Mouse (Mus musculus) c-Kit-negative CD71-positive TER-119-positive erythroid progenitor cells, embryonic 14.5 days (primary cell): ENCODE data around the gene Gp9.

Experiments used
- DNase-seq: peaks from one replicate; pipeline ENCODE4 v3.0.0-alpha.2; 2013; ENCODE audit warnings: low read depth, low spot score

The Gp9 gene

GRCm38 (mm10) chr6:87777842-87778241 is at the start of gene Gp9:
Gene Gp9 (plus strand): TSS chr6:87778072.
- DNase-seq: no peak

GRCm38 (mm10) chr6:87728102-87728501 is 49.8 kb upstream of the Gp9 start:
- DNase-seq: no peak

GRCm38 (mm10) chr6:87730141-87730540 is 47.7 kb upstream of the Gp9 start:
- no peak for DNase-seq

- no peak for DNase-seq
Measured at GRCm38 (mm10) chr6:87730591-87731462, 47.0 kb upstream of the Gp9 start, which contains the start of gene Efcc1. Gene Efcc1 (plus strand): TSS chr6:87730869.

- DNase-seq: no peak
Measured at GRCm38 (mm10) chr6:87731463-87732095, 46.3 kb upstream of the Gp9 start.

GRCm38 (mm10) chr6:87732151-87733011 is 45.5 kb upstream of the Gp9 start:
- DNase-seq: no peak

- no peak for DNase-seq
Measured at GRCm38 (mm10) chr6:87733131-87733930, 44.5 kb upstream of the Gp9 start.

- DNase-seq: no peak
Measured at GRCm38 (mm10) chr6:87734136-87734535, 43.7 kb upstream of the Gp9 start.

- no peak for DNase-seq
Measured at GRCm38 (mm10) chr6:87736923-87737322, 40.9 kb upstream of the Gp9 start.

GRCm38 (mm10) chr6:87737921-87738626 is 39.8 kb upstream of the Gp9 start:
- DNase-seq: no peak

- DNase-seq: no peak
Measured at GRCm38 (mm10) chr6:87739898-87740297, 38.0 kb upstream of the Gp9 start.

- DNase-seq: no peak
Measured at GRCm38 (mm10) chr6:87740496-87740895, 37.4 kb upstream of the Gp9 start.

GRCm38 (mm10) chr6:87741978-87742377 is 35.9 kb upstream of the Gp9 start:
- DNase-seq: no peak

- no peak for DNase-seq
Measured at GRCm38 (mm10) chr6:87742804-87743203, 35.1 kb upstream of the Gp9 start.

GRCm38 (mm10) chr6:87743281-87743680 is 34.6 kb upstream of the Gp9 start:
- no peak for DNase-seq

GRCm38 (mm10) chr6:87744632-87745031 is 33.2 kb upstream of the Gp9 start:
- DNase-seq: no peak

- DNase-seq: no peak
Measured at GRCm38 (mm10) chr6:87745301-87745700, 32.6 kb upstream of the Gp9 start.

- DNase-seq: no peak
Measured at GRCm38 (mm10) chr6:87746059-87746458, 31.8 kb upstream of the Gp9 start.

- no peak for DNase-seq
Measured at GRCm38 (mm10) chr6:87746849-87747248, 31.0 kb upstream of the Gp9 start.

- no peak for DNase-seq
Measured at GRCm38 (mm10) chr6:87748078-87748477, 29.8 kb upstream of the Gp9 start.

- DNase-seq: no peak
Measured at GRCm38 (mm10) chr6:87748531-87748930, 29.3 kb upstream of the Gp9 start.
